Mouse (Mus musculus) CH12.LX (cell line): Measurements from ENCODE around the gene Inpp5d.

Source experiments
- CTCF ChIP-seq, 2 experiments: IDR thresholded peaks in 1 of 2; conservative IDR thresholded peaks in 1 of 2; 2 replicates each; pipeline ENCODE4 v1.5.1; 2011 to 2012; ENCODE audit warnings: low read depth in 2 of 2, low read length in 2 of 2, improper control_type of control experiment in 1 of 2, inconsistent platforms in 1 of 2, mild to moderate bottlenecking in 1 of 2, moderate library complexity in 1 of 2
- EP300 ChIP-seq: IDR thresholded peaks from 2 replicates; pipeline ENCODE4 v1.6.1; 2011; ENCODE audit warnings: low read length, improper control_type of control experiment
- IRF4 ChIP-seq: IDR thresholded peaks from 2 replicates; pipeline ENCODE4 v1.6.1; 2014; ENCODE audit warnings: low read depth, mild to moderate bottlenecking, inconsistent platforms, low read length, improper control_type of control experiment
- JUN ChIP-seq: IDR thresholded peaks from 2 replicates; pipeline ENCODE4 v1.6.1; 2011; ENCODE audit warnings: low read depth, mild to moderate bottlenecking, low read length, improper control_type of control experiment, moderate library complexity; ENCODE audit not compliant: insufficient read depth
- JUND ChIP-seq: conservative IDR thresholded peaks from 2 replicates; pipeline ENCODE4 v1.6.1; 2011; ENCODE audit warnings: low read depth, low read length, improper control_type of control experiment
- MAZ ChIP-seq: IDR thresholded peaks from 2 replicates; pipeline ENCODE4 v1.6.1; 2012; ENCODE audit warnings: low read depth, mild to moderate bottlenecking, inconsistent platforms, low read length, improper control_type of control experiment, moderate library complexity
- MYC ChIP-seq: IDR thresholded peaks from 2 replicates; pipeline ENCODE4 v1.6.1; 2011; ENCODE audit warnings: low read depth, mild to moderate bottlenecking, improper control_type of control experiment, low read length
- POLR2A ChIP-seq: IDR thresholded peaks from 2 replicates; pipeline ENCODE4 v1.6.1; 2011; ENCODE audit warnings: low read depth, mild to moderate bottlenecking, improper control_type of control experiment, low read length
- RCOR1 ChIP-seq: conservative IDR thresholded peaks from 2 replicates; pipeline ENCODE4 v1.6.1; 2012; ENCODE audit warnings: low read depth, mild to moderate bottlenecking, inconsistent platforms, low read length, improper control_type of control experiment
- USF1 ChIP-seq: IDR thresholded peaks from 2 replicates; pipeline ENCODE4 v1.6.1; 2014; ENCODE audit warnings: low read depth, mild to moderate bottlenecking, inconsistent platforms, low read length, improper control_type of control experiment
- ZNF384 ChIP-seq: IDR thresholded peaks from 2 replicates; pipeline ENCODE4 v1.6.1; 2012; ENCODE audit warnings: low read depth, low read length, improper control_type of control experiment, inconsistent platforms

GRCm38 (mm10) chr1:87608416-87609046 lies 11.6 kb upstream of the Inpp5d start:
- TF ChIP-seq IRF4 (0 out of 2 replicates have a peak, but pooled peaks have one; percentile 39), CTCF (conservative IDR thresholded peaks at IDR 0.05 in 1 of 2, IDR thresholded peaks at IDR 0.05 in 1 of 2; ENCODE audit: low read depth in 2 of 2, low read length in 2 of 2) (peak; percentile 88 to 90), MAZ (no peak), JUND (no peak), RCOR1 (no peak), ZNF384 (no peak), MYC (no peak), POLR2A (no peak), JUN (no peak), USF1 (no peak), EP300 (no peak)
